Mouse (Mus musculus) liver, postnatal 0 days (tissue): ENCODE measurements around the gene Pkd1l2. TPM values are rescaled to one million over a fixed set of nuclear protein-coding genes. Genes with fewer than 3 reads are reported as not detected.

Source experiments
- ATAC-seq: fragments of 200-750 bp; cut with Nextera tagmentation; 2 replicates; pipeline ENCODE4 v1.8.0; 2017; ENCODE audit warnings: mild to moderate bottlenecking, moderate library complexity
- DNase-seq: peaks from one replicate; pipeline ENCODE4 v3.0.0-alpha.2; 2016
- H3K27ac ChIP-seq: fragments of 300-500 bp; sonication (generic); 2 replicates; pipeline ENCODE4 v1.5.1; 2014; ENCODE audit warnings: antibody characterized with exemption, moderate library complexity, mild to moderate bottlenecking, low read depth
- H3K27me3 ChIP-seq: fragments of 300-500 bp; sonication (generic); 2 replicates; pipeline ENCODE4 v1.6.1; 2014; ENCODE audit warnings: low read length, control low read depth, mixed read lengths; ENCODE audit not compliant: insufficient read depth
- H3K36me3 ChIP-seq: fragments of 300-500 bp; sonication (generic); replicated peaks from 2 replicates; pipeline ENCODE4 v1.6.1; 2014; ENCODE audit warnings: mild to moderate bottlenecking, control low read depth, low read length, moderate library complexity, mixed read lengths; ENCODE audit not compliant: insufficient read depth
- H3K4me1 ChIP-seq: fragments of 300-500 bp; sonication (generic); 2 replicates; pipeline ENCODE4 v1.6.1; 2014; ENCODE audit warnings: antibody characterized with exemption, mild to moderate bottlenecking, control low read depth; ENCODE audit not compliant: insufficient read depth
- H3K4me2 ChIP-seq: fragments of 300-500 bp; sonication (generic); 2 replicates; pipeline ENCODE4 v1.6.1; 2014; ENCODE audit warnings: low read depth, mild to moderate bottlenecking, low read length, moderate library complexity, mixed read lengths
- H3K4me3 ChIP-seq: fragments of 300-500 bp; sonication (generic); 2 replicates; pipeline ENCODE4 v1.5.1; 2014; ENCODE audit warnings: low read depth, low read length
- H3K9ac ChIP-seq: fragments of 300-500 bp; sonication (generic); replicated peaks from 2 replicates; pipeline ENCODE4 v1.6.1; 2014; ENCODE audit warnings: mild to moderate bottlenecking, moderate library complexity
- H3K9me3 ChIP-seq: fragments of 300-500 bp; sonication (generic); 2 replicates; pipeline ENCODE4 v1.6.1; 2016; ENCODE audit warnings: mild to moderate bottlenecking, control low read depth, low read length, mixed read lengths
- CTCF ChIP-seq: sonication (generic); IDR thresholded peaks from 2 replicates; pipeline ENCODE4 v1.5.1; 2016; ENCODE audit warnings: antibody characterized with exemption, low read depth
- EP300 ChIP-seq: IDR thresholded peaks from 2 replicates; pipeline ENCODE4 v1.6.1; 2016; ENCODE audit warnings: antibody characterized with exemption, low read depth, mild to moderate bottlenecking
- WGBS: fragments of 180-500 bp; shearing (Covaris S2); extraction: QIAGEN DNeasy Blood & Tissue Kit; methylation state at CpG from one replicate; pipeline ENCODE4 v1.1.7; 2014; ENCODE audit not compliant: insufficient replicate concordance; 5-methylcytosine and 5-hydroxymethylcytosine counted together
- polyA plus RNA-seq: library from polyadenylated mRNA; unstranded; fragments of >200 nt; fragmentation: Nextera tagmentation; extraction: Ambion mirVana; gene quantifications from 2 replicates; pipeline ENCODE4 v1.2.1, GENCODE M21; 2015

Gene Pkd1l2
- polyA plus RNA-seq, 1 experiment from 2014 or later: 0.06 TPM

- Histone ChIP-seq H3K36me3 (no peaks in the 10 kb centered on the region; the same call in 1 of the 2 replicates), H3K27me3 (no peaks in the 10 kb centered on the region), H3K4me1 (peaks cover 6% of the 10 kb centered on the region), H3K27ac (no peak overlapping the region), H3K9ac (no peak overlapping the region), H3K9me3 (no peaks in the 10 kb centered on the region), H3K4me2 (no peak overlapping the region), H3K4me3 (no peak overlapping the region)
- ATAC-seq: no peak
- TF ChIP-seq CTCF (no peak), EP300 (no peak)
- WGBS: 90% methylated on average over 9 of the region's 9 CpGs
- DNase-seq: no peak
These were observed 36.2 kb upstream of the Pkd1l2 start for GRCm38 (mm10) chr8:117118409-117118808.

GRCm38 (mm10) chr8:117116534-117116933 is 34.3 kb upstream of the Pkd1l2 start:
- WGBS: 65% methylated on average over 7 of the region's 7 CpGs
- ATAC-seq: no peak

GRCm38 (mm10) chr8:117115676-117116446 is 33.6 kb upstream of the Pkd1l2 start:
- Histone ChIP-seq H3K36me3 (no peaks in the 10 kb centered on the region; the same call in 1 of the 2 replicates), H3K4me3 (no peak overlapping the region), H3K27ac (no peak overlapping the region), H3K4me2 (peak overlapping the region; percentile 26; the same call in 1 of the 2 replicates), H3K9me3 (no peaks in the 10 kb centered on the region), H3K4me1 (peaks cover 6% of the 10 kb centered on the region), H3K27me3 (no peaks in the 10 kb centered on the region), H3K9ac (no peak overlapping the region)
- peak; percentile 44 for DNase-seq
- ATAC-seq: peak; percentile 38; the same call in 1 of the 2 replicates
- 19% methylated on average over 13 of the region's 13 CpGs for WGBS
- TF ChIP-seq EP300: no peak
- peak; percentile 41 for TF ChIP-seq CTCF

More at GRCm38 (mm10) chr8:117116534-117116933, 34.3 kb upstream of the Pkd1l2 start:
- no peak overlapping the region for H3K4me3 ChIP-seq
- no peak for DNase-seq
- peaks cover 6% of the 10 kb centered on the region for H3K4me1 ChIP-seq
- no peak overlapping the region for H3K9ac ChIP-seq
- H3K4me2 ChIP-seq: no peak overlapping the region
- H3K27ac ChIP-seq: no peak overlapping the region
- no peaks in the 10 kb centered on the region for H3K27me3 ChIP-seq
- H3K36me3 ChIP-seq: no peaks in the 10 kb centered on the region; the same call in 1 of the 2 replicates
- H3K9me3 ChIP-seq: no peaks in the 10 kb centered on the region
- TF ChIP-seq CTCF (no peak), EP300 (no peak)

- ATAC-seq (no peak), DNase-seq (no peak)
- Histone ChIP-seq H3K27ac (no peak overlapping the region), H3K27me3 (no peaks in the 10 kb centered on the region), H3K36me3 (no peaks in the 10 kb centered on the region; the same call in 1 of the 2 replicates), H3K4me2 (no peak overlapping the region), H3K9me3 (no peaks in the 10 kb centered on the region), H3K4me1 (peaks cover 6% of the 10 kb centered on the region), H3K4me3 (no peak overlapping the region), H3K9ac (no peak overlapping the region)
- TF ChIP-seq CTCF: no peak
- TF ChIP-seq EP300: no peak
- WGBS: 48% methylated on average over 6 of the region's 6 CpGs
These were observed 32.8 kb upstream of the Pkd1l2 start for GRCm38 (mm10) chr8:117115094-117115493.

- Histone ChIP-seq H3K9ac (no peak overlapping the region), H3K4me1 (peaks cover 6% of the 10 kb centered on the region), H3K27me3 (no peaks in the 10 kb centered on the region), H3K4me3 (no peak overlapping the region), H3K36me3 (peaks cover 6% of the 10 kb centered on the region), H3K9me3 (peaks cover 5% of the 10 kb centered on the region; the same call in 1 of the 2 replicates), H3K27ac (no peak overlapping the region), H3K4me2 (no peak overlapping the region)
- no peak; the same call in 1 of the 2 replicates for ATAC-seq
- TF ChIP-seq CTCF: no peak
- TF ChIP-seq EP300: no peak
- whole genome bisulfite sequencing: 41% methylated on average over 8 of the region's 8 CpGs
- no peak for DNase-seq
These were observed 30.0 kb upstream of the Pkd1l2 start for GRCm38 (mm10) chr8:117112261-117112660.

GRCm38 (mm10) chr8:117111641-117112040 is 29.4 kb upstream of the Pkd1l2 start:
- TF ChIP-seq EP300 (no peak), CTCF (no peak)
- Histone ChIP-seq H3K4me3 (no peak overlapping the region), H3K4me1 (peaks cover 6% of the 10 kb centered on the region), H3K9ac (no peak overlapping the region), H3K4me2 (no peak overlapping the region), H3K9me3 (peaks cover 5% of the 10 kb centered on the region; the same call in 1 of the 2 replicates), H3K36me3 (peaks cover 6% of the 10 kb centered on the region), H3K27ac (no peak overlapping the region), H3K27me3 (no peaks in the 10 kb centered on the region)
- 75% methylated on average over 3 of the region's 3 CpGs for WGBS
- ATAC-seq (no peak), DNase-seq (no peak)
